Mouse (Mus musculus) neural tube, postnatal 0 days (tissue): ENCODE measurements around the gene Nras. TPM values are rescaled to one million over a fixed set of nuclear protein-coding genes. Genes with fewer than 3 reads are reported as not detected.

Source experiments
- polyA plus RNA-seq: library from polyadenylated mRNA; unstranded; fragments of >200 nt; fragmentation: Nextera tagmentation; extraction: Ambion mirVana; gene quantifications from 2 replicates; pipeline ENCODE4 v1.2.1, GENCODE M21; 2015

Nras gene
- 53.1 and 56.2 TPM in 2 replicates for polyA plus RNA-seq

GRCm38 (mm10) chr3:103058207-103059157 lies at the start of gene Nras:
Nras (plus strand) TSS chr3:103058285.

GRCm38 (mm10) chr3:103020249-103020942 lies 37.7 kb upstream of the Nras start, which contains the start of gene Csde1:
Csde1 (plus strand) TSS chr3:103020426.

GRCm38 (mm10) chr3:103073771-103074170 lies 15.7 kb downstream of the Nras start, which contains the start of gene Ampd1:
Ampd1 (plus strand) TSS chr3:103074014.

GRCm38 (mm10) chr3:103102454-103103390 lies 44.6 kb downstream of the Nras start, which contains the start of gene Dennd2c:
Dennd2c (plus strand) TSS chr3:103102604.

Other genes with a start within 250 kb of the Nras start
- gene Sycp1, start 122.2 kb upstream of the Nras start, polyA plus RNA-seq, result not detected in 2 replicates
- gene Nr1h5, start 94.2 kb upstream of the Nras start, polyA plus RNA-seq, result not detected in 2 replicates
- gene Sike1, start 62.6 kb upstream of the Nras start, polyA plus RNA-seq, result 47.1 and 54.4 TPM in 2 replicates
- 200 and 214 TPM in 2 replicates for gene Csde1, start 37.9 kb upstream of the Nras start, polyA plus RNA-seq
- gene Ampd1, start 15.7 kb downstream of the Nras start, polyA plus RNA-seq, result 0.09 TPM in 1 of 2 replicates, not detected in the other
- 0.97 and 1.1 TPM in 2 replicates for gene Dennd2c, start 44.3 kb downstream of the Nras start, polyA plus RNA-seq
- 168 TPM in 2 replicates for gene Bcas2, start 113.4 kb downstream of the Nras start, polyA plus RNA-seq
- 14.9 and 17.7 TPM in 2 replicates for gene Trim33, start 221.0 kb downstream of the Nras start, polyA plus RNA-seq